Mouse (Mus musculus) forebrain, embryonic 14.5 days (tissue): ENCODE data around the gene Trim43a. TPM values are rescaled to one million over a fixed set of nuclear protein-coding genes. Genes with fewer than 3 reads are reported as not detected.
"Not testable (repeated sequence)": the region's sequence is repeated elsewhere in the genome, so short reads cannot be mapped to it uniquely, and the experiment has no call there.

Source experiments
- ATAC-seq: fragments of 200-750 bp; cut with Nextera tagmentation; 2 replicates; pipeline ENCODE4 v1.8.0; 2017; ENCODE audit warnings: mild to moderate bottlenecking, moderate library complexity
- DNase-seq: peaks from one replicate; pipeline ENCODE4 v3.0.0-alpha.2; 2015; ENCODE audit warnings: low spot score
- H3K27ac ChIP-seq: fragments of 300-500 bp; sonication (generic); 2 replicates; pipeline ENCODE4 v1.5.1; 2014; ENCODE audit warnings: low read depth, mild to moderate bottlenecking, control low read depth, low read length, moderate library complexity
- H3K27me3 ChIP-seq: fragments of 300-500 bp; sonication (generic); replicated peaks from 2 replicates; pipeline ENCODE4 v1.6.1; 2014; ENCODE audit warnings: low read length, control low read depth, mixed read lengths; ENCODE audit not compliant: control insufficient read depth, insufficient read depth
- H3K36me3 ChIP-seq: fragments of 300-500 bp; sonication (generic); 2 replicates; pipeline ENCODE4 v1.6.1; 2014; ENCODE audit warnings: low read length, control low read depth; ENCODE audit not compliant: control insufficient read depth, insufficient read depth
- H3K4me1 ChIP-seq: fragments of 300-500 bp; sonication (generic); 2 replicates; pipeline ENCODE4 v1.6.1; 2014; ENCODE audit warnings: antibody characterized with exemption, low read length, control low read depth; ENCODE audit not compliant: control insufficient read depth, insufficient read depth
- H3K4me2 ChIP-seq: fragments of 300-500 bp; sonication (generic); 2 replicates; pipeline ENCODE4 v1.6.1; 2014; ENCODE audit warnings: mild to moderate bottlenecking, control low read depth, low read length
- H3K4me3 ChIP-seq: fragments of 300-500 bp; sonication (generic); 2 replicates; pipeline ENCODE4 v1.5.1; 2014; ENCODE audit warnings: low read depth, low read length, control low read depth
- H3K9ac ChIP-seq: fragments of 300-500 bp; sonication (generic); 2 replicates; pipeline ENCODE4 v1.6.1; 2014; ENCODE audit warnings: mild to moderate bottlenecking, low read length, control low read depth, moderate library complexity
- H3K9me3 ChIP-seq: fragments of 300-500 bp; sonication (generic); replicated peaks from 2 replicates; pipeline ENCODE4 v1.6.1; 2016; ENCODE audit warnings: low read length, control low read depth, mixed read lengths; ENCODE audit not compliant: control insufficient read depth
- WGBS: fragments of 180-500 bp; shearing (Covaris S2); extraction: QIAGEN DNeasy Blood & Tissue Kit; methylation state at CpG from one replicate; pipeline ENCODE4 v1.1.7; 2014; 5-methylcytosine and 5-hydroxymethylcytosine counted together
- polyA plus RNA-seq: library from polyadenylated mRNA; unstranded; fragments of >200 nt; fragmentation: Nextera tagmentation; extraction: Ambion mirVana; gene quantifications from 2 replicates; pipeline ENCODE4 v1.2.1, GENCODE M21; 2014

Gene Trim43a
- 0.11 TPM in 2 replicates for polyA plus RNA-seq

DNA sequence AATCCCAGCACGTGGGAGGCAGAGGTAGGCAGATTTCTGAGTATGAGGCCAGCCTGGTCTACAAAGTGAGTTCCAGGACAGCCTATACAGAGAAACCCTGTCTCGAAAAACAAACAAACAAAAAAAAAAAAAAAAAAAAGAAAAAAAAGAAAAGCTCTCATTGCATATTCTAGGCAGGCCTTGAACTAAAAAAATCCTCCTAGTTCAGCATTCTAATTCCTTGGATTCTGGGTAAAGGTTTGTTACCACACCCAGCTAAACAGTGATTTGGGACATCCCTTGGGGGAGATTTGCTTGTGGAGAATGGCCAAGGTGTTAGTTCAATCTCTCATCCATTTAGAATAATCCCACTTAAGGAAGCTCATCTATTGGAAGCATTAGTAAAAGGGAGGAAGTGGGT lies at the start of gene Trim43a:
Trim43a (plus strand) TSS at position 301 of the 400 bp plus-strand sequence.
- not testable (repeated sequence) for H3K4me3 ChIP-seq, H3K27me3 ChIP-seq, H3K4me2 ChIP-seq, H3K9ac ChIP-seq, H3K4me1 ChIP-seq, H3K36me3 ChIP-seq, H3K9me3 ChIP-seq, H3K27ac ChIP-seq, DNase-seq, ATAC-seq
- WGBS = 76% methylated on average over 2 of the region's 2 CpGs

DNA sequence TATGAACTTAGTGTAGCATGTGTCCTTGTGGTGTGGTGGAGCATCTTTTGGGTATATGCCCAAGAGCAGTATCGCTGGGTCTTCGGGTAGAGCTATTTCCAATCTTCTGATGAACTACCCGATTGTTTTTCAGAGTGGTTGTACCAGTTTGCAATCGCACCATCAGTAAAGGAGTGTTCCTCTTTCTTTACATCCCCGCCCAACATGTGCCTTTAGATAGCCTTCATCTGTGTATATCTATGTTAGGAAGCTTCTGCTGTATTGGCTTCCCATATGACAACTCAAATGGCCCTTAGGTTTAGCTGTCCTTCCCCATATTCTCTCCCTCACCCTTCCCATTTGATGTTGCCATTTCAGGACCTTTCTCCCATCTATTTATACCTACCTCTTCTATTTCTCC lies 46.6 kb upstream of the Trim43a start:
- no peaks in the 10 kb centered on the region for H3K36me3 ChIP-seq
- no peak overlapping the region for H3K4me2 ChIP-seq
- no peak overlapping the region for H3K27ac ChIP-seq
- H3K27me3 ChIP-seq = no peaks in the 10 kb centered on the region
- no peak for ATAC-seq
- 95% methylated on average over 5 of the region's 5 CpGs for WGBS
- no peak for DNase-seq
- no peak overlapping the region for H3K9ac ChIP-seq
- H3K9me3 ChIP-seq = no peaks in the 10 kb centered on the region
- H3K4me3 ChIP-seq = no peak overlapping the region
- H3K4me1 ChIP-seq = no peaks in the 10 kb centered on the region

- Histone ChIP-seq H3K27me3 (no peaks in the 10 kb centered on the region), H3K27ac (no peak overlapping the region), H3K36me3 (no peaks in the 10 kb centered on the region), H3K4me1 (no peaks in the 10 kb centered on the region), H3K4me3 (no peak overlapping the region), H3K4me2 (no peak overlapping the region), H3K9me3 (no peaks in the 10 kb centered on the region), H3K9ac (no peak overlapping the region)
- DNase-seq (no peak), ATAC-seq (no peak)
- 69% methylated on average over 5 of the region's 5 CpGs for WGBS
Measured at GRCm38 (mm10) chr9:88539546-88540224, 41.0 kb upstream of the Trim43a start.

- DNase-seq (peak; percentile 70), ATAC-seq (peak; percentile 40)
- Histone ChIP-seq H3K36me3 (no peaks in the 10 kb centered on the region), H3K4me1 (no peaks in the 10 kb centered on the region), H3K9ac (no peak overlapping the region), H3K27me3 (no peaks in the 10 kb centered on the region), H3K4me2 (no peak overlapping the region), H3K27ac (no peak overlapping the region), H3K9me3 (no peaks in the 10 kb centered on the region), H3K4me3 (no peak overlapping the region)
- 33% methylated on average over 2 of the region's 2 CpGs for WGBS
Measured at GRCm38 (mm10) chr9:88542816-88543215, 37.9 kb upstream of the Trim43a start.

- no peak overlapping the region for H3K4me2 ChIP-seq
- H3K9ac ChIP-seq = no peak overlapping the region
- no peak overlapping the region for H3K27ac ChIP-seq
- no peak overlapping the region for H3K4me3 ChIP-seq
- DNase-seq (peak; percentile 73), ATAC-seq (no peak)
- no peaks in the 10 kb centered on the region for H3K36me3 ChIP-seq
- H3K4me1 ChIP-seq = peaks cover 15% of the 10 kb centered on the region
- no peaks in the 10 kb centered on the region for H3K27me3 ChIP-seq
- H3K9me3 ChIP-seq = no peaks in the 10 kb centered on the region
- 29% methylated on average over 3 of the region's 3 CpGs for WGBS
Measured at GRCm38 (mm10) chr9:88545534-88545933, 35.2 kb upstream of the Trim43a start.

GRCm38 (mm10) chr9:88546166-88546565 lies 34.5 kb upstream of the Trim43a start:
- Histone ChIP-seq H3K9ac (no peak overlapping the region), H3K4me3 (no peak overlapping the region), H3K27ac (no peak overlapping the region), H3K36me3 (no peaks in the 10 kb centered on the region), H3K9me3 (no peaks in the 10 kb centered on the region), H3K4me2 (no peak overlapping the region), H3K4me1 (peaks cover 17% of the 10 kb centered on the region), H3K27me3 (no peaks in the 10 kb centered on the region)
- ATAC-seq (no peak), DNase-seq (peak; percentile 74)
- WGBS = 3% methylated on average over 2 of the region's 2 CpGs

- Histone ChIP-seq H3K9ac (no peak overlapping the region), H3K9me3 (no peaks in the 10 kb centered on the region), H3K27ac (no peak overlapping the region), H3K4me2 (no peak overlapping the region), H3K27me3 (no peaks in the 10 kb centered on the region), H3K4me1 (peaks cover 17% of the 10 kb centered on the region), H3K36me3 (no peaks in the 10 kb centered on the region), H3K4me3 (no peak overlapping the region)
- no peak for DNase-seq
- no peak for ATAC-seq
- WGBS = 66% methylated on average over 8 of the region's 8 CpGs
Measured at GRCm38 (mm10) chr9:88546657-88547056, 34.0 kb upstream of the Trim43a start.

DNA sequence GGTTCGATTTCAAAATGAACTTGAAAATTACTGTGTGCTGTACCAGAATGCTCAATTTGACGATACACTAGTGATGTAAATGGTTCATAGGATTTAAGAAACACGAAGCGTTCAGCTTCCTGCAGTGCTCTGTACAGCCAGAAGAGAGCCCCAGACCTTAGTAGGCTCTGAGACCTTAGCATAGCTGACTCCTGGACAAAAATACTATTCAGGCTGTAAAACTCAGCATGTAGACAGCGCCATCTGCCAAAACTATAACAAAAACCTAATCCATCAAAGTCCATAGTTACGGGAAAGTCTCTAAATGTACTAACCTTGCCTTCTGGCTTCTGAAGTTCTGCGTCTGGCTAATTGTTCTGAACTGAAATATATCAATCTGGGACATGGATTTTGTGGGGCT lies 33.4 kb upstream of the Trim43a start:
- Histone ChIP-seq H3K9me3 (no peaks in the 10 kb centered on the region), H3K9ac (peak overlapping the region; percentile 77)
- peak; percentile 35 for ATAC-seq

DNA sequence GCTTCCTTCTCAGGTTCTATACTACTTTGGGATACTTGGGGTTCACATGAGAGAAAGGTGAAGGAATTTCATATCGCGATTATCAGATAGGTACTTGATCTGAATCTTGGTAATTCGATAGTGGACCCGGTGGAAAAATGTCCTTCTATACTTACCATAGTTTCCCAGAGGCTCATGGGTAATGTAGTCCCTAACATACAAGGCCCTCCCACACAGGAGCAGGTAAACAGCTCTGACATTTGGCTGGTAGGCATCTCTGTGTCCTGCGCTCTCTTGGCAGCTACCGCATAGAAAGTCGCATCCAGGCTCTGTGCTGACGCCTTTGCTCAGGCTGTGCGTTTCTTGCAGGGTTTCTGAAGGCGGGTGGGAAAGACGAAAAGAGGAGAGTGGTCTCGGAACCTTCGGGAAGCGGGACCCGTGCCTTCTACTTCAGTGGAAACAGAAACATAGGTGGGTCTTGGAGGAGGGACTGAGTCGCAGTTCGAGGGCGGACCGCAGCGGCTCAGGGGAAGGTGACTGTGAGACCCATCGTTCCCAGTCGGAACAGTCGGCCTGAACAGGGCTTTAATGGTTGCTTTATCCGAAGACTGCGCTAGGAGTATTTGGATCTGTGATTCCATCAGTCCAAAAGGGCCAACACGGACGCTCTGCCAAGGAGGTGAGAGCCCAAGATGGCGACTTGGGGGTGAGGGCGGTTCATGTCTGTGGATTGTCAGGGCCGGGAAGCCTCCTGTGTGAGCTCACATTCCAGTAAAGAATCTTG lies 32.7 kb upstream of the Trim43a start, which contains the start of gene Zfp949:
Zfp949 (plus strand) TSS at position 170 of the 763 bp plus-strand sequence.
- H3K27ac ChIP-seq = peak within 1 kb of the TSS; percentile 72; the same call in 1 of the 2 replicates
- H3K9me3 ChIP-seq = no peaks in the 10 kb centered on the region
- H3K4me3 ChIP-seq = peak within 1 kb of the TSS; percentile 51
- no peaks in the 10 kb centered on the region for H3K27me3 ChIP-seq
- H3K9ac ChIP-seq = peak within 1 kb of the TSS; percentile 77
- WGBS = under 1% methylated on average over 30 of the region's 30 CpGs
- H3K36me3 ChIP-seq = 0 out of 2 replicates have a peak, but pooled peaks cover 2% of the 10 kb centered on the region
- H3K4me1 ChIP-seq = peaks cover 17% of the 10 kb centered on the region
- H3K4me2 ChIP-seq = peak within 1 kb of the TSS; percentile 51
- peak; percentile 95 for DNase-seq
- peak; percentile 95 for ATAC-seq

More for the DNA sequence above, 33.4 kb upstream of the Trim43a start:
- Histone ChIP-seq H3K4me3 (peak overlapping the region; percentile 51), H3K4me1 (peaks cover 17% of the 10 kb centered on the region), H3K4me2 (peak overlapping the region; percentile 51), H3K36me3 (no peaks in the 10 kb centered on the region), H3K27ac (no peak overlapping the region), H3K27me3 (no peaks in the 10 kb centered on the region)
- DNase-seq = peak; percentile 70
- WGBS = 37% methylated on average over 7 of the region's 7 CpGs
